Mouse (Mus musculus): Measurements from ENCODE around the gene Pnldc1. TPM values are rescaled to one million over a fixed set of nuclear protein-coding genes. Genes with fewer than 3 reads are reported as not detected.

Pnldc1 gene
- polyA plus RNA-seq, 1 experiment, result 0.28 TPM

- Histone ChIP-seq H3K79me2 (ENCODE audit: control insufficient read depth, insufficient read depth) (no peaks in the 10 kb centered on the region), H3K36me3 (ENCODE audit: control insufficient read depth, insufficient read depth) (no peaks in the 10 kb centered on the region), H3K79me3 (ENCODE audit: low read depth) (no peaks in the 10 kb centered on the region), H3K27me3 (ENCODE audit: control insufficient read depth, insufficient read depth, insufficient read length) (peaks cover 20% of the 10 kb centered on the region), H3K4me3 (ENCODE audit: insufficient read depth, poor library complexity, severe bottlenecking) (no peak overlapping the region), H3ac (ENCODE audit: control insufficient read depth, insufficient read length, low read depth) (no peak overlapping the region)
- TF ChIP-seq MYOD1 (IDR thresholded peaks at IDR 0.05; ENCODE audit: control insufficient read depth, insufficient read length, low read depth) (no peak), USF1 (IDR thresholded peaks at IDR 0.05; ENCODE audit: low read depth) (no peak), MYOG (IDR thresholded peaks at IDR 0.05; ENCODE audit: control insufficient read depth, extremely low read depth, insufficient read length) (no peak), CEBPB (IDR thresholded peaks at IDR 0.05; ENCODE audit: low read depth) (no peak), MAX (IDR thresholded peaks at IDR 0.05) (no peak), FOSL1 (IDR thresholded peaks at IDR 0.05; ENCODE audit: insufficient read depth, low read length, poor library complexity, severe bottlenecking) (no peak), CTCF (IDR thresholded peaks at IDR 0.05; ENCODE audit: control insufficient read depth, insufficient read depth, insufficient read length) (no peak)
Measured at GRCm38 (mm10) chr17:12859006-12859520, 51.0 kb downstream of the Pnldc1 start.

- H3K79me2 ChIP-seq (ENCODE audit: control insufficient read depth, insufficient read depth), result no peaks in the 10 kb centered on the region
- no peaks in the 10 kb centered on the region for H3K79me3 ChIP-seq (ENCODE audit: low read depth)
- H3K27me3 ChIP-seq (ENCODE audit: control insufficient read depth, insufficient read depth, insufficient read length), result peaks cover 20% of the 10 kb centered on the region
- H3K4me3 ChIP-seq (ENCODE audit: insufficient read depth, poor library complexity, severe bottlenecking), result no peak overlapping the region
- no peak for TF ChIP-seq MAX (IDR thresholded peaks at IDR 0.05)
- no peak for TF ChIP-seq MYOG (IDR thresholded peaks at IDR 0.05; ENCODE audit: control insufficient read depth, extremely low read depth, insufficient read length)
- no peak for TF ChIP-seq MYOD1 (IDR thresholded peaks at IDR 0.05; ENCODE audit: control insufficient read depth, insufficient read length, low read depth)
- no peak for TF ChIP-seq CTCF (IDR thresholded peaks at IDR 0.05; ENCODE audit: control insufficient read depth, insufficient read depth, insufficient read length)
- TF ChIP-seq CEBPB (IDR thresholded peaks at IDR 0.05; ENCODE audit: low read depth), result no peak
- no peak for TF ChIP-seq USF1 (IDR thresholded peaks at IDR 0.05; ENCODE audit: low read depth)
- TF ChIP-seq FOSL1 (IDR thresholded peaks at IDR 0.05; ENCODE audit: insufficient read depth, low read length, poor library complexity, severe bottlenecking), result no peak
- no peak overlapping the region for H3ac ChIP-seq (ENCODE audit: control insufficient read depth, insufficient read length, low read depth)
- H3K36me3 ChIP-seq (ENCODE audit: control insufficient read depth, insufficient read depth), result no peaks in the 10 kb centered on the region
Measured at GRCm38 (mm10) chr17:12858072-12858471, 52.0 kb downstream of the Pnldc1 start.

GRCm38 (mm10) chr17:12857395-12857794 lies 52.6 kb downstream of the Pnldc1 start:
- Histone ChIP-seq H3K27me3 (ENCODE audit: control insufficient read depth, insufficient read depth, insufficient read length) (peaks cover 16% of the 10 kb centered on the region), H3K4me3 (ENCODE audit: insufficient read depth, poor library complexity, severe bottlenecking) (no peak overlapping the region), H3K36me3 (ENCODE audit: control insufficient read depth, insufficient read depth) (no peaks in the 10 kb centered on the region), H3ac (ENCODE audit: control insufficient read depth, insufficient read length, low read depth) (no peak overlapping the region), H3K79me3 (ENCODE audit: low read depth) (no peaks in the 10 kb centered on the region), H3K79me2 (ENCODE audit: control insufficient read depth, insufficient read depth) (no peaks in the 10 kb centered on the region)
- no peak for TF ChIP-seq USF1 (IDR thresholded peaks at IDR 0.05; ENCODE audit: low read depth)
- no peak for TF ChIP-seq CTCF (IDR thresholded peaks at IDR 0.05; ENCODE audit: control insufficient read depth, insufficient read depth, insufficient read length)
- no peak for TF ChIP-seq MYOG (IDR thresholded peaks at IDR 0.05; ENCODE audit: control insufficient read depth, extremely low read depth, insufficient read length)

- Histone ChIP-seq H3K36me3 (ENCODE audit: control insufficient read depth, insufficient read depth) (no peaks in the 10 kb centered on the region), H3K4me3 (ENCODE audit: insufficient read depth, poor library complexity, severe bottlenecking) (no peak overlapping the region), H3K79me2 (ENCODE audit: control insufficient read depth, insufficient read depth) (no peaks in the 10 kb centered on the region), H3K27me3 (ENCODE audit: control insufficient read depth, insufficient read depth, insufficient read length) (peaks cover 13% of the 10 kb centered on the region), H3K79me3 (ENCODE audit: low read depth) (no peaks in the 10 kb centered on the region), H3ac (ENCODE audit: control insufficient read depth, insufficient read length, low read depth) (no peak overlapping the region)
- TF ChIP-seq FOSL1 (IDR thresholded peaks at IDR 0.05; ENCODE audit: insufficient read depth, low read length, poor library complexity, severe bottlenecking) (no peak), CEBPB (IDR thresholded peaks at IDR 0.05; ENCODE audit: low read depth) (no peak), MAX (IDR thresholded peaks at IDR 0.05) (no peak), USF1 (IDR thresholded peaks at IDR 0.05; ENCODE audit: low read depth) (no peak), MYOG (IDR thresholded peaks at IDR 0.05; ENCODE audit: control insufficient read depth, extremely low read depth, insufficient read length) (no peak), CTCF (IDR thresholded peaks at IDR 0.05; ENCODE audit: control insufficient read depth, insufficient read depth, insufficient read length) (no peak), MYOD1 (IDR thresholded peaks at IDR 0.05; ENCODE audit: control insufficient read depth, insufficient read length, low read depth) (no peak)
Measured at GRCm38 (mm10) chr17:12854386-12854785, 55.6 kb downstream of the Pnldc1 start.

GRCm38 (mm10) chr17:12853821-12854220 lies 56.2 kb downstream of the Pnldc1 start:
- no peaks in the 10 kb centered on the region for H3K36me3 ChIP-seq (ENCODE audit: control insufficient read depth, insufficient read depth)
- no peaks in the 10 kb centered on the region for H3K79me2 ChIP-seq (ENCODE audit: control insufficient read depth, insufficient read depth)
- H3ac ChIP-seq (ENCODE audit: control insufficient read depth, insufficient read length, low read depth), result no peak overlapping the region
- peaks cover 13% of the 10 kb centered on the region for H3K27me3 ChIP-seq (ENCODE audit: control insufficient read depth, insufficient read depth, insufficient read length)
- no peak overlapping the region for H3K4me3 ChIP-seq (ENCODE audit: insufficient read depth, poor library complexity, severe bottlenecking)
- H3K79me3 ChIP-seq (ENCODE audit: low read depth), result no peaks in the 10 kb centered on the region
- TF ChIP-seq CTCF (IDR thresholded peaks at IDR 0.05; ENCODE audit: control insufficient read depth, insufficient read depth, insufficient read length) (no peak), USF1 (IDR thresholded peaks at IDR 0.05; ENCODE audit: low read depth) (no peak), CEBPB (IDR thresholded peaks at IDR 0.05; ENCODE audit: low read depth) (no peak), MAX (IDR thresholded peaks at IDR 0.05) (no peak)

- Histone ChIP-seq H3K36me3 (ENCODE audit: control insufficient read depth, insufficient read depth) (no peaks in the 10 kb centered on the region), H3K79me3 (ENCODE audit: low read depth) (no peaks in the 10 kb centered on the region), H3ac (ENCODE audit: control insufficient read depth, insufficient read length, low read depth) (no peak overlapping the region), H3K79me2 (ENCODE audit: control insufficient read depth, insufficient read depth) (no peaks in the 10 kb centered on the region), H3K4me3 (ENCODE audit: insufficient read depth, poor library complexity, severe bottlenecking) (no peak overlapping the region), H3K27me3 (ENCODE audit: control insufficient read depth, insufficient read depth, insufficient read length) (peaks cover 13% of the 10 kb centered on the region)
- TF ChIP-seq MYOG (IDR thresholded peaks at IDR 0.05; ENCODE audit: control insufficient read depth, extremely low read depth, insufficient read length) (no peak), MYOD1 (IDR thresholded peaks at IDR 0.05; ENCODE audit: control insufficient read depth, insufficient read length, low read depth) (no peak), FOSL1 (IDR thresholded peaks at IDR 0.05; ENCODE audit: insufficient read depth, low read length, poor library complexity, severe bottlenecking) (no peak), USF1 (IDR thresholded peaks at IDR 0.05; ENCODE audit: low read depth) (no peak), MAX (IDR thresholded peaks at IDR 0.05) (no peak), CEBPB (IDR thresholded peaks at IDR 0.05; ENCODE audit: low read depth) (no peak), CTCF (IDR thresholded peaks at IDR 0.05; ENCODE audit: control insufficient read depth, insufficient read depth, insufficient read length) (no peak)
Measured at GRCm38 (mm10) chr17:12851689-12852088, 58.3 kb downstream of the Pnldc1 start.
